Mouse (Mus musculus) cerebellum, adult 9-11 months (tissue): Measurements from ENCODE around the gene Myo16.

Experiments
- DNase-seq: peaks from one replicate; pipeline ENCODE4 v3.0.0; 2022

The Myo16 gene

DNA sequence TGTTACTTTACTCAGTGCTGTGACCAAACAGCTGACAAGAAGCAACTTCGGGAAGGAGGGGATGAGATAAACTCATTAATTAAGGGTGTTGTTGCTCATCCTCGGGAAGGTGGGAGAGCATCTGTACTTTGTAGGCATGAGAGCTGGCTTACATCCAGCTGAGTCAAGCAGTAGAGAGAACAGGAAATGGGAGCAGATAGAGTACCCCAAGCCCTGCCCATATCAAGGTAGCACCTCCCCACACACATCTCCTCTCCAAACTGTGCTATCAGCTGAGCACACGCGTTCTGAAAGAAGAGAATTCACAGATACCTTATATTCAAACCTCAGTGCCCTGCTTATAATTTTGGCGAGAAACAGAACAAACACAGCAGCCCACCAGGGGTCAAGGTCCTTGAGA is 330.1 kb downstream of the Myo16 start:
- no peak for DNase-seq

DNA sequence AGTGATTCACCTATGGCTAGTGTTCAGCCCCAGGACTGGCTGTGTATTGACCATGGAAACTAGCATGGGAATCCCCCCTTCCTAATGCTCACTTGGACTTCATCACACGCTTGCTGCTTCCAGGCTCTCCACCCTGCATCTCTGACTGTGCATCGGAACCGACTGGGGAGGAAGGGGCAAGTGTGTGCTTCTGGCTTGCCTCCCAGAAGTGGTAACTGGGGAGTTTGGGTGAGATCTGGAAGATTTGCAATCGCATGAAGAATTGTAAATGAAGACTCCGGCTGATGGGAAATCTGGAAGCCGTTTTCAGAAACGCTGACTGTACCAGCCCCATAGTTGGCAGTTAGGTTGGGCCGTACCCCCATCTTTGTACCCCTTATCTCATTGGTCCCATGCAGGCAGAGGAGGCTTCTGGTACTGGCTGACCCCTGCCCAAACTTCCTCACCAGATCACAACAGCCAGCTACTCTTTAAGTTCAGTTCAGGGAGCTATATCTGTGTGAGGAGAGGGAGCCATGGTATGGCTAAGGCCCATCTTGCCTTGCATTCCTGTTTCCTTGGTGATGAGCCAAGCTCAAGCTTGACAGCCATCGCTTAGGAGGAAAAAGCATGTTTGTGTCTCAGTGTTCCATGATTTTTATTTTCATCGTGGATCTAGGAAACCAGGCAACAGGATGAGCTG is 336.2 kb downstream of the Myo16 start:
- DNase-seq = no peak

DNA sequence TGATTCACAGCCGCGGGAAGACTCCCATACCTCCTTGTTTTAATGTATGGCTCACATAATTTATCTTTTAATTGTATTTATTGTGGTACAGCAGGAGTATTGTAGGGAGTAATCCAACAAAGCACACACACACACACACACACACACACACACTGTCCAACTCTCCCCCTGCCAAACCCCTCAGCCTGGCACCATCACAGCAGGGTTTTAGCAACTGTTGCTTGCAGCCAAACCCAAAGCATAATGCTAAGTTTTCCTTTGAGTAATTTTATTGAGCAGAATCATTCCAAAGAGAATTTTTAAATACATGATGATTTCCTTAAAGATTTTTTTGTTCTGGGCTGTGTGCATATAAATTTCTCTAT is 336.7 kb downstream of the Myo16 start:
- DNase-seq = no peak

DNA sequence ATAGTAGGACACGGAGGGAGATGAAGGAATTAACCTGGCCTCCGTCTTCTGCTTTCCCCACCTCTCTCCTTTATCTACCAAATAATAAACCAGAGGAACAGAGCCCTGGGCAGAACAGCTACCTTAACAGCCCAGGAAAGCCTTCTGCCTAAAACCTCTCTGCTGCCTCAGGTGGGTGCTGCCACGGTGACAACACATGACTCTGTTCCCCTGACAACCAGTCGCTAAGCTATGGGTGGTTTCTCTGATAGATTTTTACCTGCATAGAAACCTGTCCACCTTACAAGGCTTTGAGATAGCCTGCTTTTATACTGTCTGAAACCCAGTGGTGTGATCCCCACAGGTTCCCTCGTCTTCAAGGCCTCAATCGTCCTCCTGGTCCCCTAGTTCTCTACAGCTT is 337.2 kb downstream of the Myo16 start:
- DNase-seq = no peak

DNA sequence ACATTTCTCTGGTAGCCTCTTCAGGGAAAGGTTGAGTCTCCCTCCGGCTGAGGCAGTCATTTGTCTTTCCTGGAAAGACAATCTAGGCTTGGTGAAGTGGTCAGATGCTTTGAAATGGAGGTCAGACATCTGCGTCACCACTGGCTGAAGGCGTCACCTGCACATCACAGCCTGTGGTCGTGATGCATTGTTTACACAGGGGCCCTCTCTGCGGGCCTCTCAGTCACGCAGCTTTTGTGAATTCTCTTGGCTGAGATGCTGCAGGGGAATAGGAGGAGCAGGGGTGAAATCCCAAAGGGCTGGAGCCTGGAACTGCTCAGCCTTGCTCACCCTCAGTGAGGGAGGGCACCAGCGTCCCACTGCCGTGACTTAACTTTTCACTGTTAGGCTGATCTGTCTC is 346.1 kb downstream of the Myo16 start:
- DNase-seq = no peak

DNA sequence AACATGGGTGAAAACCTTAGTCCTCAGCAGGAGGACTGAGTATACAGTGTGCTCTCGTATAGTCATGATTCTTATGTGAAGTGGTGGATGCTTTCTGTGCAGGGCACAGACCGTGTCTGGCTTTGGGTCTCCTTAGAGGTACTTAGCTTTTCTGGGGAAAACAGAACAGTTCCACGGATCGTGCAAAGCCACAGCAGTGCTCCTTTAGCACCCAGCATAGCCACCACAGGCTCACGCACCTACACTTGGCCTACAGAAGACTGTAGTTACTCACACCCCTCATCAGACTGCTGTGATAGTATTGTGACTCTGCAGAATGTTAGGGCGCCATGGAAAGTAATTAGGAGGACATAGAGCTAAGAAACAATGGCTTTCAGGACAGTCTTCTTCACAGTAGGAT is 346.8 kb downstream of the Myo16 start:
- no peak for DNase-seq

DNA sequence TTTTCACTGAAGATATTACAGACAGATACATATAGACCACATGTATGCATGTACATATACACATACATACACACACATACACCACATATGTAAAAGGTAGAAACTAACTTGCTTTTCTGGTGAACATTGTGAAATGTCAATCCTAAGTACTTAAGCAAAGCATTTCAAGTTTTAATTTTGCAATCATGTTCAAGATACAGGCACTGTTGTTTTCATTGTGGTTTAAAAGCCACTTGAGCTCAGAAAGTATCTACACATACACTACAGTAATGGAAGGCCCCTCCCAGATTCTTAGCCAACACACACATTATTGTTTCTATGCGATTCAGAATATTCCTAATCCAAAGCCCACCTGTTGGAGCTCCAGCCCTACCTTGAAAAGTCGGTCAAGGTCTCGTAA is 348.0 kb downstream of the Myo16 start:
- no peak for DNase-seq

DNA sequence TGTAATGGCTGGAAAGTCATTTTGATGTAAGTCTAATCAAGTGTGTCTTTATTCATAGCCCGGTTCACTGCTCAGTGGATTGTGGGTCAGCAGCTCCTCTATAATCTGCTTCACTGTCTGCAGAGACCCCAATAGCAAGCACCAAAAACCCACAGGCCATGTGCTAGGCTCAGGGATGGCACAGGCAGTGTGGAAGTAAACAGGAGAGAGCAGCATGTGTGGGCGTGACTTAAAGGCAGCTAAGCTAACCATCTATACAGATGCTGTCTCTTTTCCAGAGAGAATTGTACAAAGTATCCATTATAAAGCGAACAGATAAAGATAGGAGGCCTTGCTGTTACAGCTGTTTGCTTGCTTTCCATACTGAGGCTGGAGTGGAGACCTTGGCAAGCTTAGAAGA is 358.4 kb downstream of the Myo16 start:
- no peak for DNase-seq

DNA sequence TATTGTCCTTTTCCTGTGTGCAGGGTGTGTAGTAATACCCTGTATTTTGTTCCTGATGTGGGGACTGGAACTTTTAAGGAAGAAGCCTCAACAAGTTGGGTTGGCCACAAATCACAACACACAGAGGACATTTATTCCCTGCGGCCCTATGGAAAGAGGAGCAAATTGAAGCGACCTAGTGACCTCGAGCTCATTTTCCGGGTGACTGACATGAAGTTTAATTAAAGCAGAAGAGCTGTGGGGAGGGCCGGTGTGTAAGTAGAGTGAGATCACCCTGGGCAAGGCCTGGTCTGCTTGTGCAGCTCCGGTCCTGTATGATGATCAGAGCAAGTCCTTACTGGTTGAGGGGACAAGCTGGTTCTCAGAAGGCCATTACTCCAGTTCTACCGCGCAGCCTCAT is 363.7 kb downstream of the Myo16 start:
- no peak for DNase-seq

DNA sequence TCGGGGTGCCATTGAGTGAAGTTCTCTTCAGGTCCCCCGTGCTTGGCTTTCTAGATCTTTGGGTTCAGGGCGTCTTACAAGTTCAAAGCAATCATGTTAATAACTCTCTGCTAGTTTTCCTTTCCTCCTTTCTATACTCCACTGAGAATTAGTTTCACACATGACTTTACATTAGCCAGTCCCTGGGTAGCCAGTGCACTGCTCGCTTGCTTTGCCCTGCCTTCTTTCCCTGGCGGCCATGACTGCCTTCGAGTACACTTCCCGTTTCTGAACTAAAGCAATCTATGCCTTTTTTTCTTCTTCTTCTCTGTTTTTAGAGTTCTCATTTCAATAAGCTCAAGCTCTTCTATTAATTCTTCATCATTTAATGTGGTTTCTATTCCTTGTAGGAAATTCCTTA is 365.6 kb downstream of the Myo16 start:
- no peak for DNase-seq

DNA sequence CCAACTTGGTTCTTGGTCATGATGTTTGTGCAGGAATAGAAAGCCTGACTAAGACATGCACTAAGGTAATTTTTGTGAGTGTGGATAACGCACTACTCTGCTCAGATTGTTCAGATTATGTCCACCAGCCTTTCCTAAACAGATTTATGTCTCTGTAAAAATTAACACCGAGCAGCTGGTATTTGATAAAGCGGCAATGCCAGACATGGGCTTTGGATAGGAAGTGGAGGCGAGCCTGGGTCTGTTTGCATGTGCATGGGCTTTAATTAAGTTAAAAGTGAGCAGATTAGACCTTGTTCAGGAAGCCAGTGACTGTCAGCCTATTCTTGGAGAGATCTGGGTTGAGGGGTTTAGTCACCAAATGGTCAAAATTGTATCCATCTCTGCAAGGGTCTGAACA is 367.8 kb downstream of the Myo16 start:
- no peak for DNase-seq

DNA sequence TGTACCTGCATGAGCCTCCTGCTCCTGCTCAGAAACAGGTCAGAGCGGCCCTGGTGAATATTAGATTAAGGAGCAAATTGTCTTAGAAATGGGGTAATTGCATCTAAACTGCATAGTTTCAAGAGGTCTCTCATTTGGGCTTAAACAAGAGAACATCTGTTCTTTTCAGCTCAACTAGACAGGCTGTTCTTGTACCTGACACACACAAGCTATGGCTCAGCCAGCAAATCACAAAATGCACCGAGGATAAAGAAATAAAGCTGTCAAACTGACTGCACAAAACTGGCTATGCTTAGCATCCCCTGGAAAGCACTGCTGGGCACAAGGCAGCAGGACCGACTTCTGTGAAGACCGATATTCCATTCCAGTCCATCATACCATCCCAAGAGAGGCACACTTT is 372.0 kb downstream of the Myo16 start:
- DNase-seq = no peak

DNA sequence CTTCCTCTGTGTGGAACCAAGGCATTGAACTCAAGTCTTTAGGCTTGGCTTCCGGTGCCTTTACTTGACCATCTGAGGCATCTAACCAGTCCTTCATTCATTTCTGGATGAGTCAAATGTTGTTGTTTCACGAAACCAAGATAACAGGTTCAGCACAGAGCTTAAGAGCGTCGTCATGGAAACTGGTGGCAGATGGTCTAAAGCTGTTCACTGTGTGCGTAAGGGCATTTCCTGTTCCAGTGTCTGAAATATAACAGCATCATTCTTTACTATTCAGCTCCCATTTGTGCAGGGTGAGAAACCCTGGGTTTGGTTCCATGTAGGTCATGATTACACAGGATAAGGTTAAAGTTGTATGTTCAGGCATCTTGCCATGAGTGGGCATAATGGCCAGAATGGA is 372.9 kb downstream of the Myo16 start:
- DNase-seq = no peak

DNA sequence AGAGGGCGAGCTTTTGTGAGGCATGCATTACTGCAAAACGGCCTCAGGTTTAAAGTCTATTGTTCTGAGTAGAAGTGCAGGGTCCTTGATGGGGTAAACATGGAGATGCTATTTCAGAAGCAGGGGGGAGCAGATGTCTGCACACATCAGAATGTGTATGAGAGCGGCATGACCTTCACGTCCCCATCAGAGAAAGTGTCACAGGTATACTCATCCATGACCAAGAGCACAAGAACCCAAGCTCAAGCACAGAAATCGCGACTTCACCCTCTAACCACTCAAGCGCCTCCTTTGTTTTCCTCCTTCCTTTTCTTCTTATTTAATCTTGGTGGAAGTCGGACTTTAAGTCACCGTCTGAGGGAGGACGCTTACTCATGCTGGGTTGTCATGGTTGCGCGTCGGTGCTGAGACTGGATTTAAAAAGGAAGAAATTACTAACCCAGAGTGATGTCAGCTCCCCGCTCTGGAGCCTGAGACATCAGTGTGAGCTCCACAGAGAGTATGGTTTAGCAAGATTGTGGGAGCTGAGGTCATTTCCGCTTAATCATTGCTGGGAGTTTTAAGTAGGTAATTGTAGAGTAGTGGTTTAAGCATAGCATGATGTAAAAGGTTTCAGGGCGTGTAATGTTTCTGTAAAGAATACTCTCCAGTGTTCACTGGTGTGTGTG is 381.0 kb downstream of the Myo16 start:
- no peak for DNase-seq

DNA sequence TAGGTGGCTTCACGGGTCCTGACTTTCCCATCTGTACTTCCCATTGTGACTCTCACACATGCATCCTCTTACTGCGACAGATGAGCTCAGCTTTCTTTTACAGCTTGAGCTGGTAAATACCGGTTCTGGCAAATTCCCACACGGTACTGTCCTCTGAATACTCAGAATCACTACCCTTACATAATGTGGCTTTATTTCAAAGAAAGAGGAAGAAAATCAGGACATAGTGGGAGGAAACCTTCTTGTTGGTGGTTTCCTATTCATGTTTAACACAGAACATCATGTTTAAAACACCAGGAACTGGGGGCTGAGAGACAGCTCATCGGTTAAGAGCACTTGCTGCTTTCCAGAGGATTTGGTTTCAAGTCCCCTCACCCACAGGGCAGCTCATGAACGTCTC is 384.6 kb downstream of the Myo16 start:
- no peak for DNase-seq

DNA sequence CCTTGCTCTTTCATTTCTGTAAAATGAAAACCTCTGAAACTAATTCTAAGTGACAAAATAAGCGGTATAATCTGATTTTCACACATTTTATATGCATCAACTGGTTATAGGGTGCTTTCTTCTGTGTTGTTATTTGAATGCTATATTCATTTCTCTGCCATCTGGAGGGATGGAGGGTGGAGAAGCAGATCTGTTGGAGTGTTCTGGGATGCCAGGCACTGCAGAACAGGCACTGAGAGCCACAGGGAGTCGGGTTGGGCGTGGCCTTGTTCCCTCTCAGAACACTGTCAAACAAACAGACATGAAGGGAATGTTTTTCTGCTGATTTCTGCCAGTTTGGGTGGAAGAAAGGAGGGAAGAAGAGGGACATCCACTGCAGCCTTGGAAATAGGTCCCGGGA is 386.0 kb downstream of the Myo16 start:
- no peak for DNase-seq

DNA sequence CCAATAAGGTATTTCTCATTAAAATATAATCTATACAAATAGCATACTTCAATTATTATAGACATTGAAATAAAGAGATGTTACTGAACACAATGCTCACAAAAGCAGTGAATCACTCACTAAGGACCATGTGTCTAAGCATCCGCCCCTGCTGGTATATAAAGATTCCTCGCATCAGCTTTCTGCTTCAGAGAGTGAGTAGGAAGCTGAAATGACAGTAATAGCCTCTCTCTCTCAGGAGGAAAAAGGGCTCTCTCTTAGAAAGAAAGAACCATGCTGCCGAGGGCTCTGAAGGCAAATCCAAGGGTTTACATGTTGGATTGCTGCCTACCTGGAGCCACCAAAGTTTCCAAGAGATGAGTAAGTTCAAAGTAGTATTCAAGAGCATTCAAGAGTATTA is 392.2 kb downstream of the Myo16 start:
- no peak for DNase-seq

DNA sequence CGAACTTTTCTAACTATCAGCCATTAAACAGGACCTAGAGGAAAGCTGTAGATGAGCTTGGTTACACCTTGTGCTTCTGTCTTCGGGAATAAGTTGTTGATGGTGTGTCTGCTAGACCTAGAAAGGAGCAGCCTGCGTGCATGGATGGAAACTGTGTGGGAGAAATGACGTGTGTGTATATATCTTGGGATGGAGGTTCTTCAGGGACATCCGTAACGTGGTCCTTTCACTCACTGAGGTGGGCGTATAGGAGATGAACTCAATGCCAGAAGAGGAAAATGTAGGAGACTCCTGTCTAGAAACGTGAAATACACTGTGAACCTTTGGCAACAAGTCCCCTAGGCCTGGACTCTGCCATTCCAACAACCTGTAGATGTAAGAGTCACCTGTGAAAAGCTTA is 392.8 kb downstream of the Myo16 start:
- no peak for DNase-seq

DNA sequence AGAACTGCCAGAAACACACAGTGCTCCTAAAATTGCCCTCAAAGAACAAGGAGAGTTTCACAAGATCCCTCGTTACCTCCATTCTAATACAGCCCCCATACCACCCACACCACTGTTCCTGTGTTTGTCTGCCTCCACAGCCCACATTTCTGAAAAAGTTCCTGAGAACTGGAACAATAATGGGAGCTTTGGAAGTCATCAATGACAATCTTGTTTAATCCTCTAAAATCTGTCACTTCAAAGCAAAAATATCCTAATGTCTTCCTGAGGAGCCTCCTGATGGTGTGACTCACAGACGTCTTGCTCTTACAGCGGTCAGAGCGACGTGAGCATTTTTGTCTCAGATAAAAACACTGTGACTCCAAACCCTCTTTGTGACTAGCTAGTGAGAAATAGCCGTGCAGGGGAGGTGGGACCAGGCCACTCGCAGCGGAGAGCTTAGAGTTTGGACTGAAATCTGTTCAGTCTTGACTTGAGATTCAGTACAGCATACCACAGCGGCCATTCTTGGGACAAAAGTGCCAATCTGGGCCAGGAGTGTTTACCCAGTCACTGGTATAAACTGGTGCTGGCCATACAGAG is 394.4 kb downstream of the Myo16 start:
- no peak for DNase-seq

DNA sequence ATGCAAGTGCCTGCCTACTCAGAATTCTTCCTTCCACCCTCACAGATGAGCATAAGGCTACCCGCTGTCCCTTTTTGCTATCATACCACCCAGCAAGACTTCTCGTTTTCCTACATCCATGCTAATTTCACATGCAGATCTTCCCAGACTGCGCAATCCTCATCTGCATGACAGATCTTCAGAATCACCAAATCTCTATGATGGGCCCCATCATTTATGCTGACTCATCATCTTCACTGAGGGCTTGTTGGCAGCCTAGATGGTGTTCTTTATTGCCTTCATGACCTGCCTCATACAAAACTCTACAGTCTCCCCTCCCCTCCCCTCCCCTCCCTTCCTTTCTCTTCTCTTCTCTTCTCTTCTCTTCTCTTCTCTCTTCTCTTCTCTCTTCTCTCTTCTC is 395.7 kb downstream of the Myo16 start:
- DNase-seq = no peak

DNA sequence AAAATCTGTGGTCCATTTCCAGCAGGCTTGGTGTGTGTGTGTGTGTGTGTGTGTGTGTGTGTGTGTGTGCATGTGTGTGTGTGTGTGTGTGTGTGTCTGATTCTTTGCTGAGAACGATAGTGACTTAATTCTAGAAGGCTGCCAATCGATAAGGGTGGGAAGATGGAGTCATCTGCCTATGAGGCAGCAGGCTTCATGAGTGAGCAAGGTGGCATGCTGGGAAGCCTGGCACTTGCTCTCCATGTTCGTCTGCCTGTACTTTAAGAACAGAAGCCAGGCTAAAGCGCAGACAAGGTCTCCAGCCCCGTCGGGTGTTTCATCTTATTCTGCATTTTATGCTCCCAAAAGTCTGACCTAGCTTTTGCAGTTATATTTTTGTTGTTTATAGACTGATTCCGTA is 404.2 kb downstream of the Myo16 start:
- DNase-seq = no peak

DNA sequence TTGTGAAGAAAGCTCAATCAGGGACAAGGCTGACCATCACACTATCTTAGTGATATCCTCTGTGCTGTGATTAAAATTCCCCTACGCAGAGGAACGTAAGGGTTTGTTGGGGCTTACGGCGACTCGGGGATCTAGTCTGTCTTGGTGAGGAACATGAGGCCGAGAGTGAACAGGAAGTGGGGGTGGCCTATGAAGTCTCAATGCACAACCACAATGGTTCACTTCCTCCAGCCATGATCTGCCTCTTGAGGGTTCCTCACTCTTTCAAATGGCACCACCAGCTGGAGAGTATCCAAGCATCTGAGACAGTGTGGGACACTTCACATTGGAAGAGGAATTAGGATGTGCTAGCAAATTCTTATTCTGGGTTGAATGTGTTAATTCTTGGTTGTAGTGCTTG is 405.8 kb downstream of the Myo16 start:
- DNase-seq = no peak

DNA sequence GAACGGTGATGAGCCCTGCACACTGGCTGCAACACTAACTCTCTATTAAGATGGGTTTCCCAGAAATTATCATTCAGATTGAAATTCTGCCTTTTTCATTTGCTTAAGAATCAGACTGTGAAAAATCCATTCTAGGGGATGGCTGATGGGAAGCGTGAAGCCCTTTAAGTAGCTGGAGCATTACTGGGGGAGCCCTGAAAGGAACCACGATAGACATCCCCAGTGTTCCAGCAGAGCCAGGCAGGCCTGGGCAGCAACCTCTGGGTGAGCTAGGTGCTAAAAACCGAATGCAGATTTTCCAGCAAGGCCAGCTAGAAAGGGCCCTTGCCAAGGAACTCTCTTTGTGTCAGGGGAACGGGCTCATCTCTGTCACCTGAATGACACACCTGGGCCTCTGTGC is 407.9 kb downstream of the Myo16 start:
- no peak for DNase-seq

DNA sequence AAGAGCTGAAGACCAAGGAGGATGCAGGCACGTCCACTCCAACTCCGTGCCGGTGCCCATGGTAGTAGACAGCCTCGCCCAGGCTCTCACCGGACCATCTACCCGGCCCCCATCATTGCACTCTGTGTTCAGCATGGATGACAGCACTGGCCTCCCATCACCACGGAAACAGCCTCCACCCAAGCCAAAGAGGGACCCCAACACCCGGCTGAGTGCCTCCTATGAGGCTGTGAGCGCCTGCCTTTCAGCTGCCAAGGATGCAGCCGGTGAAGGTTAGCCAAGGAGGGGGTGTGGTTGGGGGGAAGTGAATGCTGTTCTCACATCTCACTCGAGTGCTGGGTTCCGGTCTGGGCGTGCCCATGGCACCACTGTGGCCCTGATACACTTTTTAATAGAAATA is 408.3 kb downstream of the Myo16 start:
- no peak for DNase-seq

DNA sequence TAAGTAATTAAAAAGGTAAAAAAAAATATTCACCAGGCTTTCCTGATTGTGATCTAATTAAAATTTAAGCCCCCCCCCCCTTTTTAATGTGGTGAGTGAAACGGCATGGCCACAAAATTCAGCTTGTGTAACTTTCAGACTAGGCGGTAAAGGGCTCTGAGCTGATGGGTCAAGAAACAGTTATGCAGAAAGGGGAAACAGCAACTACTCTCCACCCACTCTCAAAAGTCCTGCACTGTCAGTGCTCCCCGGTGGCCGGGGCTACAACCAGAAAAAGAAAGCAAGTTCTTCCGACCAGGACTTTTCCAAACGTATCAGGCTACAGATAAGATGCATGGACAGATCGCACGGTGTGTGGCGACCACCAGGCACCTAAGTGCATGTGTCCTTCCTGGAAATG is 408.9 kb downstream of the Myo16 start:
- DNase-seq = no peak
